Mouse (Mus musculus) spleen, adult 10 weeks (tissue): ENCODE results near the gene Cars. TPM values are rescaled to one million over a fixed set of nuclear protein-coding genes. Genes with fewer than 3 reads are reported as not detected.

ENCODE experiments used
- polyA plus RNA-seq: library from polyadenylated mRNA; stranded (reverse); fragments of 350-450 nt; fragmentation: Illumina TruSeq; extraction: RNeasy Lipid Tissue Mini Kit (QIAGEN cat#74804); gene quantifications from one replicate; pipeline ENCODE4 v1.2.3, GENCODE M21; 2015; ENCODE audit warnings: low replicate concordance; ENCODE audit not compliant: insufficient read depth

Cars gene
- polyA plus RNA-seq = 40.8 TPM

GRCm38 (mm10) chr7:143599428-143600230 is at the start of gene Cars:
TSS of gene Cars (minus strand) at chr7:143600090.

GRCm38 (mm10) chr7:143649034-143649768 is 49.3 kb upstream of the Cars start, which contains the start of gene Tnfrsf22:
TSS of gene Tnfrsf22 (minus strand) at chr7:143649661.

GRCm38 (mm10) chr7:143628540-143628939 is 28.6 kb upstream of the Cars start, which contains the start of gene Tnfrsf26:
TSS of gene Tnfrsf26 (minus strand) at chr7:143628722.

GRCm38 (mm10) chr7:143548976-143549457 is 50.9 kb downstream of the Cars start, which contains the start of gene Nap1l4:
TSS of gene Nap1l4 (minus strand) at chr7:143549106.

Other genes starting within 250 kb of the Cars start
- gene Cdkn1c, start 139.0 kb downstream of the Cars start, polyA plus RNA-seq = 3.0 TPM
- 0.19 TPM for gene Slc22a18, start 126.4 kb downstream of the Cars start, polyA plus RNA-seq
- not detected for gene Phlda2, start 96.9 kb downstream of the Cars start, polyA plus RNA-seq
- gene Nap1l4, start 51.0 kb downstream of the Cars start, polyA plus RNA-seq = 166 TPM
- 18.1 TPM for gene Tnfrsf26, start 28.6 kb upstream of the Cars start, polyA plus RNA-seq
- 11.4 TPM for gene Tnfrsf22, start 49.6 kb upstream of the Cars start, polyA plus RNA-seq
- 3.0 TPM for gene Tnfrsf23, start 85.8 kb upstream of the Cars start, polyA plus RNA-seq
- 15.6 TPM for gene Osbpl5, start 156.9 kb upstream of the Cars start, polyA plus RNA-seq
- gene Mrgprg, start 166.9 kb upstream of the Cars start, polyA plus RNA-seq = not detected
- 3.0 TPM for gene Mrgpre, start 184.4 kb upstream of the Cars start, polyA plus RNA-seq
- 17.9 TPM for gene Nadsyn1, start 222.8 kb upstream of the Cars start, polyA plus RNA-seq
- 17.5 TPM for gene Dhcr7, start 223.1 kb upstream of the Cars start, polyA plus RNA-seq